Mouse (Mus musculus): ENCODE data around the gene Gdpd5. TPM values are rescaled to one million over a fixed set of nuclear protein-coding genes. Genes with fewer than 3 reads are reported as not detected.

The Gdpd5 gene
- total RNA-seq, 2 experiments from 2014 or later = 54.4 to 63.0 TPM

Other genes with a start within 250 kb of the Gdpd5 start
- 10 to 100 TPM; 36.3 to 37.4 TPM for gene Uvrag, start 240.3 kb upstream of the Gdpd5 start, total RNA-seq (2021)
- 10 to 100 TPM; 31.9 to 37.2 TPM for gene Dgat2, start 198.7 kb upstream of the Gdpd5 start, total RNA-seq (2021)
- under 1 TPM in 1 of 2 experiments, not detected in 1; 0.26 TPM for gene Mogat2, start 142.8 kb upstream of the Gdpd5 start, total RNA-seq (2021)
- gene Map6, start 114.0 kb upstream of the Gdpd5 start, total RNA-seq (2021) = 100 to 1,000 TPM; 277 to 282 TPM
- 10 to 100 TPM; 63.7 to 65.6 TPM for gene Serpinh1, start 28.2 kb upstream of the Gdpd5 start, total RNA-seq (2021)
- 1 to 10 TPM; 4.8 to 5.8 TPM for gene Klhl35, start 84.6 kb downstream of the Gdpd5 start, total RNA-seq (2021)
- gene Rps3, start 102.3 kb downstream of the Gdpd5 start, total RNA-seq (2021) = 100 to 1,000 TPM; 379 to 396 TPM
- gene Arrb1, start 154.1 kb downstream of the Gdpd5 start, total RNA-seq (2021) = 100 to 1,000 TPM; 147 to 150 TPM
- 1 to 10 TPM; 1.8 to 2.6 TPM for gene Tpbgl, start 245.7 kb downstream of the Gdpd5 start, total RNA-seq (2021)

Measured in left cerebral cortex, postnatal 4 days (tissue).